Mouse (Mus musculus) heart, postnatal 0 days (tissue): ENCODE data around the gene Cdt1. TPM values are rescaled to one million over a fixed set of nuclear protein-coding genes. Genes with fewer than 3 reads are reported as not detected.

Experiments
- ATAC-seq: fragments of 200-750 bp; cut with Nextera tagmentation; 2 replicates; pipeline ENCODE4 v1.8.0; 2017; ENCODE audit warnings: low read depth, moderate number of reproducible peaks, moderate library complexity; ENCODE audit not compliant: insufficient read depth
- DNase-seq: peaks from one replicate; pipeline ENCODE4 v3.0.0-alpha.2; 2016; ENCODE audit warnings: low spot score
- H3K27ac ChIP-seq: fragments of 300-500 bp; sonication (generic); 2 replicates; pipeline ENCODE4 v1.5.1; 2014; ENCODE audit warnings: low read depth, mild to moderate bottlenecking
- H3K27me3 ChIP-seq: fragments of 300-500 bp; sonication (generic); 2 replicates; pipeline ENCODE4 v1.6.1; 2014; ENCODE audit warnings: low read length, mixed read lengths; ENCODE audit not compliant: control insufficient read depth, insufficient read depth
- H3K36me3 ChIP-seq: fragments of 300-500 bp; sonication (generic); replicated peaks from 2 replicates; pipeline ENCODE4 v1.6.1; 2014; ENCODE audit warnings: low read length, mixed read lengths; ENCODE audit not compliant: control insufficient read depth, insufficient read depth
- H3K4me1 ChIP-seq: fragments of 300-500 bp; sonication (generic); 2 replicates; pipeline ENCODE4 v1.6.1; 2014; ENCODE audit warnings: antibody characterized with exemption; ENCODE audit not compliant: control insufficient read depth, insufficient read depth
- H3K4me2 ChIP-seq: fragments of 300-500 bp; sonication (generic); 2 replicates; pipeline ENCODE4 v1.6.1; 2014; ENCODE audit warnings: low read depth, mild to moderate bottlenecking, low read length, moderate library complexity
- H3K4me3 ChIP-seq: fragments of 300-500 bp; sonication (generic); 2 replicates; pipeline ENCODE4 v1.5.1; 2014; ENCODE audit warnings: low read depth, low read length
- H3K9ac ChIP-seq: fragments of 300-500 bp; sonication (generic); replicated peaks from 2 replicates; pipeline ENCODE4 v1.6.1; 2014; ENCODE audit warnings: low read depth, low read length, mixed read lengths
- H3K9me3 ChIP-seq: fragments of 300-500 bp; sonication (generic); replicated peaks from 2 replicates; pipeline ENCODE4 v1.6.1; 2016; ENCODE audit warnings: low read length; ENCODE audit not compliant: control insufficient read depth
- CTCF ChIP-seq: IDR thresholded peaks from 2 replicates; pipeline ENCODE4 v1.5.1; 2016; ENCODE audit warnings: antibody characterized with exemption, control low read depth, low read depth
- EP300 ChIP-seq: IDR thresholded peaks from 2 replicates; pipeline ENCODE4 v1.6.1; 2016; ENCODE audit warnings: antibody characterized with exemption, low read depth
- WGBS: fragments of 180-500 bp; shearing (Covaris S2); extraction: QIAGEN DNeasy Blood & Tissue Kit; methylation state at CpG from one replicate; pipeline ENCODE4 v1.1.7; 2014; 5-methylcytosine and 5-hydroxymethylcytosine counted together
- polyA plus RNA-seq: library from polyadenylated mRNA; unstranded; fragments of >200 nt; fragmentation: Nextera tagmentation; extraction: Ambion mirVana; gene quantifications from 2 replicates; pipeline ENCODE4 v1.2.1, GENCODE M21; 2015
- total RNA-seq: library from RNA; depleted of rRNA; stranded (reverse); fragments of >200 nt; gene quantifications from 2 replicates; pipeline ENCODE4 v1.2.3, GENCODE M21; 2014; ENCODE audit warnings: low replicate concordance

Gene Cdt1
- total and polyA plus RNA-seq, 2 experiments from 2014 or later, result 9.9 to 27.5 TPM

DNA sequence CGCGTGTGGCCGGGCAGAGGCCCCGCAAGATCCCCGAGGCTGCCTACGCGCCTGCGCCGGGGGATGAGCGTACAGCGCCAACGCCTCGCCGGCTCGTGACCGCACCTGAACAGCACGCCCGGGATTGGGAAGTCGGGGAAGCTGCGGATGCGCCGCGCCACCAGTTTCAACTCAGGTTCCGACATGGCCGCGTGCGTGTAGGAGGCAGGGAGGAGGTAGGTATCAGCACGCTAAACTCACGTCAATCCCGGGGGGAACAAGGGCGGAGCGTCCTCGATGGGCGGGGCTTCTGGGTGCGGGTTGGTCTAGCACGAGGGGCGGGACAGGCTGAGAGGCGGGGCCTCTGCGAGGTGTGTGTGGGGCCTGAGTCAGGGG lies 8.8 kb downstream of the Cdt1 start, which contains the start of gene Aprt:
Gene Aprt, minus strand, starts transcription at position 262 of the 375 bp plus-strand sequence.
- Histone ChIP-seq H3K4me2 (peak within 1 kb of the TSS; percentile 83), H3K27ac (peak within 1 kb of the TSS; percentile 47; the same call in 1 of the 2 replicates), H3K4me1 (peaks cover 20% of the 10 kb centered on the region), H3K9me3 (no peaks in the 10 kb centered on the region), H3K36me3 (peaks cover 12% of the 10 kb centered on the region), H3K4me3 (peak within 1 kb of the TSS; percentile 68), H3K27me3 (no peaks in the 10 kb centered on the region), H3K9ac (peak within 1 kb of the TSS; percentile 60)
- TF ChIP-seq EP300, result no peak
- no peak for TF ChIP-seq CTCF
- under 1% methylated on average over 39 of the region's 39 CpGs for WGBS
- peak; percentile 88 for ATAC-seq
- peak; percentile 84 for DNase-seq

DNA sequence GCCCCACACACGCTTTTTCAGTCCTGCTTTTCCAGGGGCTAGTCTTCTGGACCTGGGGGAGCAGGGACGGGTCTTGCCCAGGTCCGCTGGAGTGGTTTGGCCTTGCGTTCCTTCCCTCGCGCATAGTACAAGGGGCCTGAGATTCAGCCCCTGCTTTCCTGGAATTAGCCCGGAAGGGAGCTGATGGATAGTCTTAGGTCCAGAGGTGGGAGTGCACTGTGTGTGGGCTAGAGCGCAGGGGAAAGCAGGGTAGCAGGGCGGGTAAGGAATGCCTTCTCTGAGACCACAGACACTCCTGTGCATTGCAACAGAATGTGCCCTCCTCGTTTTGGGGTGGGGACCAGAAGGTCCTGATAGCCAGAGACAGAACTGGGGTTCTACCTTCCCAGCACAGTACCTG lies 9.3 kb downstream of the Cdt1 start:
- Histone ChIP-seq H3K9ac (no peak overlapping the region), H3K9me3 (no peaks in the 10 kb centered on the region), H3K4me2 (peak overlapping the region; percentile 83), H3K4me3 (peak overlapping the region; percentile 68), H3K36me3 (peaks cover 7% of the 10 kb centered on the region), H3K4me1 (peaks cover 20% of the 10 kb centered on the region), H3K27ac (no peak overlapping the region), H3K27me3 (no peaks in the 10 kb centered on the region)
- no peak for DNase-seq
- ATAC-seq, result 0 out of 2 replicates have a peak, but pooled peaks have one; percentile 1
- TF ChIP-seq CTCF, result no peak
- TF ChIP-seq EP300, result no peak
- WGBS, result 54% methylated on average over 10 of the region's 10 CpGs

DNA sequence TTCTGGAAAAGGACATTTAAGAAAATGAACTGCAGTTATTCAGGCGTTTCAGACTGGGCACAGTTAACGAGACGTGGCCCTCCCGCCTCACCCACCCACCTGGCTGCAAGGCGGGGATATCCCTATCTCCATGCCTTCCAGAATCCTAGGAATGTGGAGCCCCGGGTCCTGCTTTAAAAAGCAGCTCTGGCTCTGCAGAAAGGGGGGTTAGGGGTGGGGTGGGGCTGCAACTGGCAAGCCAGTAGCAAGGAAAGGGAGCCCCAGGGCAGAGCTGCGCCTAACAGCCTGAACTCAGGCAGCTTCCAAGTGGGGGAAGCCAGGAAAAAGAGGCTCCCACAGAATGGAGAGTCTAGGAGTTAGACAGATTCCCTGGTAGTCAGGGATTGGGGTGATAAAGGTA lies 11.4 kb downstream of the Cdt1 start:
- no peaks in the 10 kb centered on the region for H3K27me3 ChIP-seq
- H3K4me2 ChIP-seq, result no peak overlapping the region
- ATAC-seq (no peak), DNase-seq (no peak)
- 38% methylated on average over 7 of the region's 7 CpGs for WGBS
- H3K9ac ChIP-seq, result no peak overlapping the region; the same call in 1 of the 2 replicates
- H3K4me1 ChIP-seq, result peaks cover 20% of the 10 kb centered on the region
- H3K36me3 ChIP-seq, result no peaks in the 10 kb centered on the region
- no peaks in the 10 kb centered on the region for H3K9me3 ChIP-seq
- no peak overlapping the region for H3K27ac ChIP-seq
- no peak for TF ChIP-seq EP300
- TF ChIP-seq CTCF, result no peak
- H3K4me3 ChIP-seq, result no peak overlapping the region

DNA sequence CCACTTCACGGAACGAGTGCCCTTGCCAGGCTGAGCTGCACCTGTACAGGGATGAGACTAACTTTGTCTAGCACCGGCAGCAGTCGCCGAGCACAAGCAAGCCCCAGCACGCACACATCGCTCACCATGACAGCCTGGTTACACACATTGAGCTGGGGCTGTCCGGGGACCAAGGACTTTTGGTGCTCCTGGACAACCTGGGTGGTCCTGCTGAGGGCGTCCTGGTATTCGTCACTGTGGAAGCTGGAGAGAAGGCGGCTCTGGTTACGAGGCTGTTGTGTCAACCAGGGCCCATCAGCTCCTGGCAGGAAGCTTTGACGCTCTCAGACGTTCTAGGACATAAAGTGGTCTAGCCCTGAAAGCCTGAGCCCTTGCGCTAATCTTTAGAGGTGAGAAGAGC lies 13.1 kb downstream of the Cdt1 start:
- Histone ChIP-seq H3K9me3 (no peaks in the 10 kb centered on the region), H3K4me2 (no peak overlapping the region), H3K27ac (no peak overlapping the region), H3K36me3 (no peaks in the 10 kb centered on the region), H3K4me1 (peaks cover 3% of the 10 kb centered on the region), H3K27me3 (no peaks in the 10 kb centered on the region), H3K9ac (no peak overlapping the region), H3K4me3 (no peak overlapping the region)
- DNase-seq (no peak), ATAC-seq (no peak)
- 60% methylated on average over 13 of the region's 15 CpGs for WGBS
- TF ChIP-seq CTCF (no peak), EP300 (no peak)

DNA sequence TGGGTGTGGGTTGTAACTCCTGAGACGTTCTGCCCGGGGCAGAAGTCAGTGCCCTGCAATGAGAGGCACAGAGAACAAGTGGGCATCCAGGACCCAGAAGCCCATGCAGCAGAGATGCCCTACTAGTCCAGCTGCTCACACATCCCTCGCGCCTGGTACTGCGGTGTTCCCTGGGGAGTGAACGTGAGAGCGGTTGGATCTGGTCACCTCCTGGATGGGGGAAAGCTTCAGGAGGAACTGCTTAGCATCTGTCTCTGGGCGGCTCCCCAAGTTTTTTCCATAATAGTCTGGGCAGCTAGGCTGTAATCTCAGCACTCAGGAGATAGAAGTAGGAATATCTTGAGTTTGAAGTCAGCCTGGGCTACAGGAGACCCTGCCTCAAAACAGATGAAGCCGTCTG lies 17.2 kb downstream of the Cdt1 start:
- no peaks in the 10 kb centered on the region for H3K4me1 ChIP-seq

DNA sequence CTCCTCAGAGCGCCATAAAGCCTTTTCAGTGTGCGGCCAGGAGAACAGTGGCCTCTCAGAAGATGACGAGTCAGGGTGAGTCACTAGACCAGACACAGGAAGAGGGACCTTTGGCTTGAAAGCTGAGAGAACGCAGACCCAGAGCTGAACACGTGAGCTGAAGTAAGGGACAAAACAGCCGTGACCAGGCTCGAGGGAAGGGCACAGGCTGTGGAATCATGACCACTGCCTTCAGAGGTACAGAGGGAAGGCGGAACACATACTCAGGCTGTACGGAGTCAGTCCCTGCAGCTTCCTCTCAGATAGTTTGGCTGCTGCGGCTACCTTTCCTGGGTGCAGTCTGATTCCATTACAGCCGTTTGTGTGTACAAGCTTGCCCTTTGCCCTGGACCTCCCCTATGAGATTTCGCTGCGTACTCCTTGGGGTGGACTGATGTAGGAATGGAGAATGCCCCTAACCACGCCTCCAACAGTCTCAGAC lies 17.6 kb downstream of the Cdt1 start:
- 56% methylated on average over 14 of the region's 14 CpGs for WGBS
- TF ChIP-seq CTCF (no peak), EP300 (no peak)
- no peak for DNase-seq
- no peaks in the 10 kb centered on the region for H3K36me3 ChIP-seq
- H3K4me1 ChIP-seq, result no peaks in the 10 kb centered on the region
- H3K27me3 ChIP-seq, result no peaks in the 10 kb centered on the region
- H3K9me3 ChIP-seq, result no peaks in the 10 kb centered on the region
- no peak overlapping the region for H3K27ac ChIP-seq
- ATAC-seq, result peak; percentile 47; the same call in 1 of the 2 replicates
- H3K4me3 ChIP-seq, result no peak overlapping the region
- no peak overlapping the region for H3K4me2 ChIP-seq
- H3K9ac ChIP-seq, result no peak overlapping the region

More for the DNA sequence above, 17.2 kb downstream of the Cdt1 start:
- Histone ChIP-seq H3K36me3 (no peaks in the 10 kb centered on the region), H3K4me3 (no peak overlapping the region), H3K27me3 (no peaks in the 10 kb centered on the region), H3K9me3 (no peaks in the 10 kb centered on the region), H3K4me2 (no peak overlapping the region), H3K9ac (no peak overlapping the region), H3K27ac (no peak overlapping the region)
- TF ChIP-seq CTCF (no peak), EP300 (no peak)
- DNase-seq (no peak), ATAC-seq (peak; percentile 24; the same call in 1 of the 2 replicates)
- WGBS, result 75% methylated on average over 9 of the region's 9 CpGs
